Comparison of ENCODE assay signal across 8 mouse cellular contexts in genomic region chr2:13544193-13544824, GRCm38 (mm10). TPM values are rescaled to one million over a fixed set of nuclear protein-coding genes. Genes with fewer than 3 reads are reported as not detected.
DNase-seq lines count a peak whose midpoint lies in the region; ATAC-seq lines count a peak whose summit lies in the region.

Gene Trdmt1 (minus strand): TSS chr2:13544668.

- ATAC-seq in hindbrain, embryonic 16.5 days: peak; percentile 99

- no peaks in the 10 kb centered on the region for H3K27me3 ChIP-seq in hindbrain, embryonic 16.5 days (replicated peaks; ENCODE audit: control insufficient read depth, insufficient read depth, low read length)

- H3K36me3 ChIP-seq in hindbrain, embryonic 16.5 days (ENCODE audit: control insufficient read depth, insufficient read depth, low read length): no peaks in the 10 kb centered on the region

- 0 out of 2 replicates have a peak, but pooled peaks cover 2% of the 10 kb centered on the region for H3K4me1 ChIP-seq in hindbrain, embryonic 16.5 days (ENCODE audit: control insufficient read depth, insufficient read depth, low read depth, low read length)

- peak within 1 kb of the TSS; percentile 63 for H3K4me2 ChIP-seq in hindbrain, embryonic 16.5 days (ENCODE audit: low read length)

- WGBS in hindbrain, embryonic 16.5 days: under 1% methylated on average over 25 of the region's 39 CpGs

- H3K9ac ChIP-seq in hindbrain, embryonic 16.5 days (ENCODE audit: low read depth, low read length): peak within 1 kb of the TSS; percentile 88

- H3K4me3 ChIP-seq in hindbrain, embryonic 16.5 days (ENCODE audit: low read length): peak within 1 kb of the TSS; percentile 64

- peak; percentile 93 for DNase-seq in ZHBTc4 (ENCODE audit: low read depth, low spot score)
- peak; percentile 50 to 72 for DNase-seq in cerebellum, postnatal 4 days (ENCODE audit: low spot score in 2 of 2)
- DNase-seq in gastrocnemius, adult 18-20 months (ENCODE audit: low spot score): peak; percentile 83
- DNase-seq in left cerebral cortex, adult 18-20 months (ENCODE audit: low spot score in 2 of 2): peak; percentile 67 to 76
- peak; percentile 88 to 90 for DNase-seq in lung, postnatal 4 days
- DNase-seq in retina, postnatal 1 day: peak; percentile 96
- peak; percentile 85 for DNase-seq in thymus, postnatal 4 days

- no peaks in the 10 kb centered on the region for H3K9me3 ChIP-seq in hindbrain, embryonic 16.5 days (ENCODE audit: control insufficient read depth, low read length)

- peak within 1 kb of the TSS; percentile 90 for H3K27ac ChIP-seq in hindbrain, embryonic 16.5 days (ENCODE audit: low read depth, low read length)

RNA-seq across cellular contexts. Expression of gene Trdmt1, which starts in this region (rescaled TPM):
- total RNA-seq in gastrocnemius, adult 18-20 months (2021): 1 to 10 TPM; 4.6 to 4.8 TPM
- 6.7 and 8.6 TPM in 2 replicates for polyA plus RNA-seq in hindbrain, embryonic 16.5 days (2015; fragmentation: Nextera tagmentation; extraction: Ambion mirVana)
- 1 to 10 TPM; 4.2 to 5.0 TPM for total RNA-seq in left cerebral cortex, adult 18-20 months (2021)

Comparison
In these comparisons a context has a peak if more than half of its experiments do, and no peak if none do; other contexts are left out.
1. Peak in every context shown above with its lines: DNase-seq, ATAC-seq, H3K4me3 ChIP-seq and H3K27ac ChIP-seq.